Mouse (Mus musculus): ENCODE results near the gene Pdlim5. TPM values are rescaled to one million over a fixed set of nuclear protein-coding genes. Genes with fewer than 3 reads are reported as not detected.

Gene Pdlim5
- total and polyA plus RNA-seq, 3 experiments, result 508 to 668 (median 609) TPM

- intact Hi-C loops (cut with DNase I), result no loop called here
- TF ChIP-seq CTCF (IDR thresholded peaks at IDR 0.05), result no peak
- TF ChIP-seq POLR2A (IDR thresholded peaks at IDR 0.05; ENCODE audit: insufficient read depth, low read depth, low read length), result no peak
- TF ChIP-seq EP300 (IDR thresholded peaks at IDR 0.05; ENCODE audit: insufficient read depth, low read depth, low read length), result no peak
- no peak overlapping the region for H3K4me3 ChIP-seq
- DNase-seq, result peak in 1 of 2 experiments; percentile 53
- peak overlapping the region; percentile 73 for H3K27ac ChIP-seq
- H3K36me3 ChIP-seq (ENCODE audit: control insufficient read depth, insufficient read depth, low read length), result peaks cover 6% of the 10 kb centered on the region
- no peaks in the 10 kb centered on the region for H3K27me3 ChIP-seq (ENCODE audit: control insufficient read depth, insufficient read depth, low read length)
- peaks cover 5% of the 10 kb centered on the region; the same call in 1 of the 2 replicates for H3K4me1 ChIP-seq (ENCODE audit: control insufficient read depth, insufficient read depth, low read length)
- no peak overlapping the region for H3K9ac ChIP-seq (ENCODE audit: low read depth, low read length)
- 63% methylated on average over 4 of the region's 4 CpGs for WGBS
- no peaks in the 10 kb centered on the region for H3K79me2 ChIP-seq (replicated peaks; ENCODE audit: control insufficient read depth, insufficient read depth, low read length)
Measured at GRCm38 (mm10) chr3:142422229-142422628, 26.7 kb upstream of the Pdlim5 start.

GRCm38 (mm10) chr3:142421470-142421869 lies 26.0 kb upstream of the Pdlim5 start:
- intact Hi-C loops (cut with DNase I), result no loop called here
- no peaks in the 10 kb centered on the region for H3K27me3 ChIP-seq (ENCODE audit: control insufficient read depth, insufficient read depth, low read length)
- peaks cover 5% of the 10 kb centered on the region; the same call in 1 of the 2 replicates for H3K4me1 ChIP-seq (ENCODE audit: control insufficient read depth, insufficient read depth, low read length)
- no peak overlapping the region for H3K4me3 ChIP-seq
- H3K36me3 ChIP-seq (ENCODE audit: control insufficient read depth, insufficient read depth, low read length), result peaks cover 6% of the 10 kb centered on the region
- H3K9ac ChIP-seq (ENCODE audit: low read depth, low read length), result no peak overlapping the region
- H3K79me2 ChIP-seq (replicated peaks; ENCODE audit: control insufficient read depth, insufficient read depth, low read length), result no peaks in the 10 kb centered on the region
- no peak for TF ChIP-seq EP300 (IDR thresholded peaks at IDR 0.05; ENCODE audit: insufficient read depth, low read depth, low read length)
- no peak for TF ChIP-seq POLR2A (IDR thresholded peaks at IDR 0.05; ENCODE audit: insufficient read depth, low read depth, low read length)
- TF ChIP-seq CTCF (IDR thresholded peaks at IDR 0.05), result no peak
- H3K27ac ChIP-seq, result peak overlapping the region; percentile 73
- peak in 1 of 2 experiments; percentile 60 for DNase-seq
- WGBS, result 48% methylated on average over 3 of the region's 3 CpGs

GRCm38 (mm10) chr3:142417996-142418395 lies 22.5 kb upstream of the Pdlim5 start:
- peaks cover 2% of the 10 kb centered on the region; the same call in 1 of the 2 replicates for H3K4me1 ChIP-seq (ENCODE audit: control insufficient read depth, insufficient read depth, low read length)
- H3K9ac ChIP-seq (ENCODE audit: low read depth, low read length), result no peak overlapping the region
- H3K79me2 ChIP-seq (replicated peaks; ENCODE audit: control insufficient read depth, insufficient read depth, low read length), result no peaks in the 10 kb centered on the region
- intact Hi-C loops (cut with DNase I), result no loop called here
- WGBS, result 60% methylated on average over 3 of the region's 3 CpGs
- no peak overlapping the region for H3K4me3 ChIP-seq
- TF ChIP-seq POLR2A (IDR thresholded peaks at IDR 0.05; ENCODE audit: insufficient read depth, low read depth, low read length) (no peak), EP300 (IDR thresholded peaks at IDR 0.05; ENCODE audit: insufficient read depth, low read depth, low read length) (no peak), CTCF (IDR thresholded peaks at IDR 0.05) (no peak)
- no peak for DNase-seq
- no peak overlapping the region for H3K27ac ChIP-seq
- H3K36me3 ChIP-seq (ENCODE audit: control insufficient read depth, insufficient read depth, low read length), result peaks cover 6% of the 10 kb centered on the region
- H3K27me3 ChIP-seq (ENCODE audit: control insufficient read depth, insufficient read depth, low read length), result no peaks in the 10 kb centered on the region

GRCm38 (mm10) chr3:142413345-142413885 lies 17.9 kb upstream of the Pdlim5 start:
- intact Hi-C loops (cut with DNase I), result no loop called here
- TF ChIP-seq CTCF (IDR thresholded peaks at IDR 0.05) (no peak), POLR2A (IDR thresholded peaks at IDR 0.05; ENCODE audit: insufficient read depth, low read depth, low read length) (no peak), EP300 (IDR thresholded peaks at IDR 0.05; ENCODE audit: insufficient read depth, low read depth, low read length) (no peak)
- 70% methylated on average over 4 of the region's 4 CpGs for whole genome bisulfite sequencing
- Histone ChIP-seq H3K79me2 (replicated peaks; ENCODE audit: control insufficient read depth, insufficient read depth, low read length) (no peaks in the 10 kb centered on the region), H3K9ac (ENCODE audit: low read depth, low read length) (no peak overlapping the region), H3K4me3 (no peak overlapping the region), H3K4me1 (ENCODE audit: control insufficient read depth, insufficient read depth, low read length) (peaks cover 1% of the 10 kb centered on the region; the same call in 1 of the 2 replicates), H3K36me3 (ENCODE audit: control insufficient read depth, insufficient read depth, low read length) (no peaks in the 10 kb centered on the region), H3K27ac (no peak overlapping the region), H3K27me3 (ENCODE audit: control insufficient read depth, insufficient read depth, low read length) (no peaks in the 10 kb centered on the region)
- DNase-seq, result no peak

- TF ChIP-seq POLR2A (IDR thresholded peaks at IDR 0.05; ENCODE audit: insufficient read depth, low read depth, low read length) (0 out of 2 replicates have a peak, but pooled peaks have one; percentile 17), EP300 (IDR thresholded peaks at IDR 0.05; ENCODE audit: insufficient read depth, low read depth, low read length) (no peak)
- intact Hi-C loops (cut with DNase I), result no loop called here
- no peak for DNase-seq
- peak overlapping the region; percentile 53 for H3K27ac ChIP-seq
- H3K79me2 ChIP-seq (replicated peaks; ENCODE audit: control insufficient read depth, insufficient read depth, low read length), result no peaks in the 10 kb centered on the region
- H3K27me3 ChIP-seq (ENCODE audit: control insufficient read depth, insufficient read depth, low read length), result no peaks in the 10 kb centered on the region
- H3K4me3 ChIP-seq, result no peak overlapping the region
- no peaks in the 10 kb centered on the region for H3K36me3 ChIP-seq (ENCODE audit: control insufficient read depth, insufficient read depth, low read length)
- H3K9ac ChIP-seq (ENCODE audit: low read depth, low read length), result no peak overlapping the region
- H3K4me1 ChIP-seq (ENCODE audit: control insufficient read depth, insufficient read depth, low read length), result peaks cover 1% of the 10 kb centered on the region; the same call in 1 of the 2 replicates
Measured at GRCm38 (mm10) chr3:142410930-142411329, 15.4 kb upstream of the Pdlim5 start.

GRCm38 (mm10) chr3:142394796-142395508 lies 544 bp downstream of the Pdlim5 start:
- H3K36me3 ChIP-seq (ENCODE audit: control insufficient read depth, insufficient read depth, low read length), result peaks cover 9% of the 10 kb centered on the region; the same call in 1 of the 2 replicates
- intact Hi-C loops (cut with DNase I), result loop anchor here (1.0 to 10.0 kb wide), 5 partner anchors 44 to 170 kb away; partner anchors contain the start of gene Gbp3
- TF ChIP-seq POLR2A (IDR thresholded peaks at IDR 0.05; ENCODE audit: insufficient read depth, low read depth, low read length) (peak; percentile 89), EP300 (IDR thresholded peaks at IDR 0.05; ENCODE audit: insufficient read depth, low read depth, low read length) (peak; percentile 55; the same call in 1 of the 2 replicates), CTCF (IDR thresholded peaks at IDR 0.05) (peak; percentile 23)
- peak overlapping the region; percentile 94 for H3K9ac ChIP-seq (ENCODE audit: low read depth, low read length)
- no peaks in the 10 kb centered on the region for H3K27me3 ChIP-seq (ENCODE audit: control insufficient read depth, insufficient read depth, low read length)
- peak overlapping the region; percentile 84 for H3K4me3 ChIP-seq
- H3K27ac ChIP-seq, result peak overlapping the region; percentile 97
- peak; percentile 84 to 91 for DNase-seq
- no peaks in the 10 kb centered on the region for H3K79me2 ChIP-seq (replicated peaks; ENCODE audit: control insufficient read depth, insufficient read depth, low read length)
- H3K4me1 ChIP-seq (ENCODE audit: control insufficient read depth, insufficient read depth, low read length), result peaks cover 2% of the 10 kb centered on the region; the same call in 1 of the 2 replicates
- under 1% methylated on average over 64 of the region's 64 CpGs for WGBS
